Mouse (Mus musculus) limb, embryonic 13.5 days (tissue): ENCODE measurements at regions not wholly inside any gene's neighbourhood (a gene's known extent, or its start where the extent isn't known, plus 50 kb on each side); places are given as distances from the start of the nearest gene placed in this dataset.

Experiments used
- ATAC-seq: fragments of 200-750 bp; cut with Nextera tagmentation; 2 replicates; pipeline ENCODE4 v1.8.0; 2017; ENCODE audit warnings: low read depth, moderate number of reproducible peaks, moderate TSS enrichment; ENCODE audit not compliant: low FRiP score
- H3K27ac ChIP-seq: fragments of 300-500 bp; sonication (generic); 2 replicates; pipeline ENCODE4 v1.5.1; 2015; ENCODE audit warnings: inconsistent platforms, mild to moderate bottlenecking, moderate library complexity
- H3K27me3 ChIP-seq: fragments of 300-500 bp; sonication (generic); 2 replicates; pipeline ENCODE4 v1.6.1; 2015; ENCODE audit warnings: mild to moderate bottlenecking, inconsistent platforms
- H3K36me3 ChIP-seq: fragments of 300-500 bp; sonication (generic); 2 replicates; pipeline ENCODE4 v1.6.1; 2015; ENCODE audit warnings: inconsistent platforms, mild to moderate bottlenecking, moderate library complexity
- H3K4me1 ChIP-seq: fragments of 300-500 bp; sonication (generic); 2 replicates; pipeline ENCODE4 v1.6.1; 2015; ENCODE audit warnings: inconsistent platforms
- H3K4me2 ChIP-seq: fragments of 300-500 bp; sonication (generic); replicated peaks from 2 replicates; pipeline ENCODE4 v1.6.1; 2015; ENCODE audit warnings: inconsistent platforms, mild to moderate bottlenecking, moderate library complexity
- H3K4me3 ChIP-seq: fragments of 300-500 bp; sonication (generic); 2 replicates; pipeline ENCODE4 v1.5.1; 2015; ENCODE audit warnings: moderate library complexity, mild to moderate bottlenecking, inconsistent platforms
- H3K9ac ChIP-seq: fragments of 300-500 bp; sonication (generic); 2 replicates; pipeline ENCODE4 v1.6.1; 2015; ENCODE audit warnings: mild to moderate bottlenecking, inconsistent platforms
- H3K9me3 ChIP-seq: fragments of 300-500 bp; sonication (generic); 2 replicates; pipeline ENCODE4 v1.6.1; 2016; ENCODE audit warnings: inconsistent platforms
- WGBS: fragments of 180-500 bp; shearing (Covaris S2); methylation state at CpG from one replicate; pipeline ENCODE4 v1.1.7; 2015; 5-methylcytosine and 5-hydroxymethylcytosine counted together

- H3K36me3 ChIP-seq = no peaks in the 10 kb centered on the region
- peaks cover 6% of the 10 kb centered on the region for H3K4me1 ChIP-seq
- ATAC-seq = no peak
- no peak overlapping the region for H3K27ac ChIP-seq
- H3K9me3 ChIP-seq = no peaks in the 10 kb centered on the region
- WGBS = under 1% methylated on average over 16 of the region's 16 CpGs
- H3K4me2 ChIP-seq = peak overlapping the region; percentile 48
- H3K4me3 ChIP-seq = peak overlapping the region; percentile 17; the same call in 1 of the 2 replicates
- no peak overlapping the region for H3K9ac ChIP-seq
- H3K27me3 ChIP-seq = peaks cover 90% of the 10 kb centered on the region
Observed at GRCm38 (mm10) chr19:44692816-44693215, 63.0 kb upstream of the Pax2 start.

DNA sequence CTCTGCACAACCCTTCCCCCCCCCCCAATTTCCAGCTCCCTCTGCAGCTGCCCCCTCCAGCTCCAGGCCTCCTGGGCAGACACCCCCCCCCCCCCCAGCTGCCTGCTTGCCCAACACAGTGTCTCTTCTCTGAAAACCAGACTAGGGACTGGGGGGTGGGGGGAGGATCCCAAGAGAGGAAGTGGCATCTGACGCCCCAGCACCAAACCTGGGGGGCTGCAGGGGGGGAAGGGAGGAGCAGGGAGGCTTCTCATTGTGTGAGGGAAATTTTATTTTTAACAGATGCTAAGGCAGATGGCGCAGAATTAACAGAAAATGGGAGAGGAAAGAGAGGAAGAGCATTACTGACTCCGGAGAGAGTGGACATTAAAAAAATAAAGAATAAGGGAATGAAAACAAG, 60.5 kb upstream of the Pax2 start:
- no peaks in the 10 kb centered on the region for H3K36me3 ChIP-seq
- no peak overlapping the region for H3K9ac ChIP-seq
- no peak overlapping the region for H3K4me2 ChIP-seq
- WGBS = 9% methylated on average over 3 of the region's 3 CpGs
- H3K4me3 ChIP-seq = no peak overlapping the region
- ATAC-seq = no peak
- H3K27ac ChIP-seq = no peak overlapping the region
- H3K27me3 ChIP-seq = peaks cover 90% of the 10 kb centered on the region
- H3K4me1 ChIP-seq = peaks cover 11% of the 10 kb centered on the region
- no peaks in the 10 kb centered on the region for H3K9me3 ChIP-seq

- no peaks in the 10 kb centered on the region for H3K36me3 ChIP-seq
- no peak overlapping the region for H3K4me3 ChIP-seq
- peaks cover 11% of the 10 kb centered on the region for H3K4me1 ChIP-seq
- no peak for ATAC-seq
- H3K9ac ChIP-seq = no peak overlapping the region
- 10% methylated on average over 8 of the region's 8 CpGs for WGBS
- H3K27ac ChIP-seq = no peak overlapping the region
- no peaks in the 10 kb centered on the region for H3K9me3 ChIP-seq
- peaks cover 90% of the 10 kb centered on the region for H3K27me3 ChIP-seq
- no peak overlapping the region for H3K4me2 ChIP-seq
Observed at GRCm38 (mm10) chr19:44696059-44696712, 59.7 kb upstream of the Pax2 start.

- peaks cover 93% of the 10 kb centered on the region for H3K27me3 ChIP-seq
- 39% methylated on average over 9 of the region's 9 CpGs for WGBS
- peaks cover 11% of the 10 kb centered on the region for H3K4me1 ChIP-seq
- ATAC-seq = no peak
- H3K9ac ChIP-seq = no peak overlapping the region
- no peak overlapping the region for H3K4me2 ChIP-seq
- no peak overlapping the region for H3K27ac ChIP-seq
- no peaks in the 10 kb centered on the region for H3K36me3 ChIP-seq
- no peaks in the 10 kb centered on the region for H3K9me3 ChIP-seq
- H3K4me3 ChIP-seq = no peak overlapping the region
Observed at GRCm38 (mm10) chr19:44696773-44697172, 59.1 kb upstream of the Pax2 start.

DNA sequence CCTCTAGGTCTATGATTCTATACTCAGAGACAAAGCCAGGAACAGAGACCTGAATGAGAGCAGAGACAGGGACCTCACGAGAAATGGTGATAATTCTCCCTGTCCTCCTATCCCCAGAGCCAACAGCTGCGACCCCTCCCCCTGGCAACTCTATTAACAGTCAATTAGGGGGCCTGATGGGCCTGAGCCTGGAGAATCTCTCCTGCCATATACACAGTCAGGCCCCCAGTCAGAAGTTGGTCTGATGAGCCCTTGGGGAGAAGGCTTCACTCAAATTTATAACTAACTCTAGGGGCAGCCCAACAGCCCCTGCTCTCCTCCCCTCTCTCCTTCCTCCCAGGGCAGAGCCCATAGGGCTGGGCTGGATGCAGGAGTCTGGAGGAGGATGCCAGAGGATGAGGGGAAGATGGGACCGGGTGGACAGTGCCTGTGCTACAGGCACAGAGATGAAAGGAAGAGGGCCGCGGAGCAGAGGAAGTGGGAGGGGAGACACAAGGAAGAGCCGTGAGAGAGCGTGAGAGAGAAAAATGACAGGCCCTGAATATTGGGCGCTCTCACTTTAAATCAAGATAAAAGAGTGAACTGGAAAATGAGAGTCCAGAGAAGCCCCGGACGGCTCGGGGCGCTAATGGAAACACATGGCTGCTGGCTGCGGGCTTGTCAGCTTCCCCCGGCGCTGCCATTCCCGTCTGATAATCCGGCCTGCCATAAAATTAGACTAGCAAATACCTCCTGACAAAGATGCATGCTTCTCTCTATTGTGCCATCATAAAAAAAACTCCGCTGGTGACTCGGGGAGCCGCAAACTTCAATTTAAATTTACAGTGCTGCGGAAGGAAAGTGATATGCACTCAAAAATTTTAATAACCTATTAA, 57.2 kb upstream of the Pax2 start:
- no peak overlapping the region for H3K27ac ChIP-seq
- WGBS = 7% methylated on average over 21 of the region's 21 CpGs

More for the DNA sequence above, 57.2 kb upstream of the Pax2 start:
- Histone ChIP-seq H3K9me3 (no peaks in the 10 kb centered on the region), H3K4me1 (0 out of 2 replicates have a peak, but pooled peaks cover 6% of the 10 kb centered on the region), H3K4me2 (no peak overlapping the region), H3K9ac (no peak overlapping the region), H3K27me3 (peaks cover 95% of the 10 kb centered on the region), H3K4me3 (no peak overlapping the region), H3K36me3 (no peaks in the 10 kb centered on the region)
- ATAC-seq = no peak
